Mouse (Mus musculus): Measurements from ENCODE around the gene Grwd1. TPM values are rescaled to one million over a fixed set of nuclear protein-coding genes. Genes with fewer than 3 reads are reported as not detected.
"Not testable (repeated sequence)": the region's sequence is repeated elsewhere in the genome, so short reads cannot be mapped to it uniquely, and the experiment has no call there.

Gene Grwd1
- 28.0 and 29.9 TPM in 2 replicates for total RNA-seq (2021)
- long read RNA-seq, experiment 1, transcript Grwd1-201 (7 exons, 1,898 nt), result major isoform, 71 of 76 reads
- long read RNA-seq, experiment 1, partial matches to known transcripts, result 0 of 76 reads
- long read RNA-seq, experiment 1, other reads (novel, unspliced or antisense), result 5 of 76 reads
- long read RNA-seq, experiment 2, transcript Grwd1-201 (7 exons, 1,898 nt), result major isoform, 37 of 47 reads
- long read RNA-seq, experiment 2, partial matches to known transcripts, result 3 of 47 reads
- long read RNA-seq, experiment 2, other reads (novel, unspliced or antisense), result 6 of 47 reads

GRCm38 (mm10) chr7:45830427-45831127 lies at the start of gene Grwd1:
Gene Grwd1 (minus strand): TSS chr7:45830944.
- DNase-seq, result peak; percentile 92

GRCm38 (mm10) chr7:45880531-45880930 lies 49.8 kb upstream of the Grwd1 start:
- no peak for DNase-seq

- not testable (repeated sequence) for DNase-seq
Measured at GRCm38 (mm10) chr7:45878278-45878677, 47.5 kb upstream of the Grwd1 start, which contains the start of gene Grin2d. Gene Grin2d (minus strand): TSS chr7:45878378.

GRCm38 (mm10) chr7:45876895-45877294 lies 46.2 kb upstream of the Grwd1 start:
- DNase-seq, result no peak

- DNase-seq, result peak; percentile 82
Measured at GRCm38 (mm10) chr7:45873061-45873947, 42.6 kb upstream of the Grwd1 start.

- peak; percentile 93 for DNase-seq
Measured at GRCm38 (mm10) chr7:45872624-45873023, 41.9 kb upstream of the Grwd1 start, which contains the start of gene Kdelr1. Gene Kdelr1 (plus strand): TSS chr7:45872772.

- DNase-seq, result no peak
Measured at GRCm38 (mm10) chr7:45870282-45871058, 39.7 kb upstream of the Grwd1 start.

- peak; percentile 59 for DNase-seq
Measured at GRCm38 (mm10) chr7:45869787-45870186, 39.0 kb upstream of the Grwd1 start.

- peak; percentile 60 for DNase-seq
Measured at GRCm38 (mm10) chr7:45869107-45869670, 38.4 kb upstream of the Grwd1 start.

GRCm38 (mm10) chr7:45867871-45868270 lies 37.1 kb upstream of the Grwd1 start:
- no peak for DNase-seq

- peak; percentile 98 for DNase-seq
Measured at GRCm38 (mm10) chr7:45865925-45866910, 35.5 kb upstream of the Grwd1 start.

- DNase-seq, result no peak
Measured at GRCm38 (mm10) chr7:45864435-45864834, 33.7 kb upstream of the Grwd1 start.

GRCm38 (mm10) chr7:45862804-45863203 lies 32.1 kb upstream of the Grwd1 start:
- no peak for DNase-seq

GRCm38 (mm10) chr7:45859008-45859407 lies 28.3 kb upstream of the Grwd1 start:
- DNase-seq, result no peak

GRCm38 (mm10) chr7:45856950-45857901 lies 26.5 kb upstream of the Grwd1 start:
- DNase-seq, result peak; percentile 47

GRCm38 (mm10) chr7:45853089-45853488 lies 22.3 kb upstream of the Grwd1 start:
- DNase-seq, result no peak

- DNase-seq, result no peak
Measured at GRCm38 (mm10) chr7:45850661-45851060, 19.9 kb upstream of the Grwd1 start.

GRCm38 (mm10) chr7:45848447-45849027 lies 17.8 kb upstream of the Grwd1 start:
- no peak for DNase-seq
